Mouse (Mus musculus) embryonic fibroblast, embryonic 13.5 days (primary cell): ENCODE data around the gene Pigl. TPM values are rescaled to one million over a fixed set of nuclear protein-coding genes. Genes with fewer than 3 reads are reported as not detected.

Source experiments
- H3K27ac ChIP-seq: 2 replicates; pipeline ENCODE4 v1.5.1; 2012; ENCODE audit warnings: low read length, control low read depth, inconsistent platforms; ENCODE audit not compliant: insufficient read depth
- H3K4me1 ChIP-seq: 2 replicates; pipeline ENCODE4 v1.6.1; 2011; ENCODE audit warnings: low read length; ENCODE audit not compliant: control insufficient read depth, insufficient read depth
- H3K4me3 ChIP-seq: 2 replicates; pipeline ENCODE4 v1.5.1; 2011; ENCODE audit warnings: mild to moderate bottlenecking, control low read depth, low read length; ENCODE audit not compliant: insufficient read depth
- CTCF ChIP-seq: IDR thresholded peaks from 2 replicates; pipeline ENCODE4 v1.5.1; 2011; ENCODE audit warnings: mild to moderate bottlenecking, control low read depth, low read length, moderate library complexity, borderline replicate concordance; ENCODE audit not compliant: insufficient read depth
- POLR2A ChIP-seq: IDR thresholded peaks from 2 replicates; pipeline ENCODE4 v1.6.1; 2011; ENCODE audit warnings: low read depth, mild to moderate bottlenecking, control low read depth, low read length, moderate library complexity
- polyA plus RNA-seq: library from polyadenylated mRNA; stranded (reverse); fragments of >200 nt; gene quantifications from 2 replicates; pipeline ENCODE4 v1.2.4, GENCODE M21; 2011; ENCODE audit warnings: low read depth; ENCODE audit not compliant: missing spikeins, insufficient read length

Pigl gene
- polyA plus RNA-seq, 1 experiment: 6.7 TPM

DNA sequence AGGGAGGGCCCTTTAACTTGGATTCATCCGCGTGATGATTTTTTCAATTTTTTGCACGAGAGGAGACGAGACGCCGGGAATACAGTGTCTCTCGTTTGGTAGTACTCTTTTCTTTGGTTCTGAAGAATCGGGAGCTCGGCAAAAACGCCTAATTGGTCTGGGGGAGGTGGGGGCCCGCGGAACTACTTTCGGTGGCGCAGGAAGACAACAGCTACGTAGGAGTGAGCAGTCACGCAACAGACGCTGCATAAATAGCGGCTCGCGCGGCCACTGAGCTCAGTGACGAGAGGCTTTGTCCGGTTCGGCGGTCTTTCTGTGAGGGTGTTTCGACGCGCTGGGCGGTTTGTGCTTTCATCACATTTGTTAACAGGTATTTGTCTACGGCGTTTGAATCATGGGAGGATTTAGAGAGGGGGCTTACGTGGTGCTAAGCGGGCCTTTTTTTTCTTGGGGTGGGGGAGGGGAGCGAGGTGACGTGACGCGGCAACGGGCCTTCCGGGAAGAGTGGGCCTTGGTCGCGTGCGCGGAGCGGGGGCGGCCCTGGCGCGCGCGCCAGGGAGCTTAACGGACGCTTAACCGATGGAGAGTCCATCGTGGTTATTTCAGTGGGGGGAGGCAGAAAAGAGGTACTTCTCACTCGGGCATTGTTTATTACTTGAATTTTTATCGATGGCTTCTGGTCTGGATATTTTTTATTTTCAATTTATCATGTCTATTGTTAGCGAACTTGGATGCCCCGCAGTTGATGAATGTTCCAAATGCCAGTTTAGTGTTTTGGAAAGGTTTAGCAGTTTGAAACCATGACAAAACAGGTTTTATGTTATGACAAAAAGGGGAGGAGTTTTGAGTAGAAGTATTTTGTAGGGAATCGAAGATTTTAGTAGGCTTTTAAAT lies 93.2 kb downstream of the Pigl start:
- peak; percentile 99 for TF ChIP-seq POLR2A
- TF ChIP-seq CTCF: no peak
- Histone ChIP-seq H3K27ac (peak overlapping the region; percentile 91), H3K4me1 (peaks cover 5% of the 10 kb centered on the region), H3K4me3 (peak overlapping the region; percentile 91)

DNA sequence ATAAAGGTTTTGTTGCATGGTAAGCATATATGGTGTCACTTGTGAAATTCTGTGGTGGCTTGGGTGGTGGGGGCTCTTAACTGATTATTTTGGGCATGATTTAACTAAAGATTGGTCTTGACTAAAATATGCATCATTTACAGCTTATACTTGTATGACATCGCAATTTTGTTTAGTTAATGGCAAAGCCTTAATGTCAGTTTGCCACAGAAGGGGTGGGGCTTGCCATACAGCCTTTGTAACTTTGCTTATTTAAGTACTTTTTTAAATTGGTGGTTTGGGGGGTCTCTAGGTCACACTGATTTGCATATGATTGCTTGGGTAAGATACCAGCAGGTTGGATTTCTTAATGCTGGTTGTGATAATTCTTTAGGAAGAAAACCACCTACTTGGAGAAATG lies 94.9 kb downstream of the Pigl start:
- H3K4me1 ChIP-seq: peaks cover 5% of the 10 kb centered on the region
- H3K4me3 ChIP-seq: peak overlapping the region; percentile 67
- H3K27ac ChIP-seq: no peak overlapping the region
- TF ChIP-seq POLR2A (no peak), CTCF (no peak)

DNA sequence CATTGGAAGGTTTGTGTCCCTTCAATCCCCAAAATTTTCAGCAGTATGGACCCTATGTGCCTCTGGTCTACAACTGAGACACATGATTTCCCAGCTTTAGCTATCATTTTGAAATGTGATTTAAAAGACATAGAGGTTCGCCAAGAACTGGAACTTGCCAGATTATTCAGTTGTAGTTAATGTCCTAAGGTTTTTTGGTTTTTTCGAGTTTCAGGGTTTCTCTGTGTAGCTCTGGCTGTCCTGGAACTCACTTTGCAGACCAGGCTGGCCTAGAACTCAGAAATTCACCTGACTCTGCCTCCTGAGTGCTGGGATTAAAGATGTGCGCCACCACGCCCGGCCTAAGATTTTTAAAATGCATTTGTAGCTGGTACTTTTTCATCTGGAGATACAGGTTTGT lies 95.4 kb downstream of the Pigl start:
- H3K27ac ChIP-seq: no peak overlapping the region
- H3K4me1 ChIP-seq: peaks cover 5% of the 10 kb centered on the region
- no peak for TF ChIP-seq CTCF
- no peak for TF ChIP-seq POLR2A
- H3K4me3 ChIP-seq: peak overlapping the region; percentile 67

DNA sequence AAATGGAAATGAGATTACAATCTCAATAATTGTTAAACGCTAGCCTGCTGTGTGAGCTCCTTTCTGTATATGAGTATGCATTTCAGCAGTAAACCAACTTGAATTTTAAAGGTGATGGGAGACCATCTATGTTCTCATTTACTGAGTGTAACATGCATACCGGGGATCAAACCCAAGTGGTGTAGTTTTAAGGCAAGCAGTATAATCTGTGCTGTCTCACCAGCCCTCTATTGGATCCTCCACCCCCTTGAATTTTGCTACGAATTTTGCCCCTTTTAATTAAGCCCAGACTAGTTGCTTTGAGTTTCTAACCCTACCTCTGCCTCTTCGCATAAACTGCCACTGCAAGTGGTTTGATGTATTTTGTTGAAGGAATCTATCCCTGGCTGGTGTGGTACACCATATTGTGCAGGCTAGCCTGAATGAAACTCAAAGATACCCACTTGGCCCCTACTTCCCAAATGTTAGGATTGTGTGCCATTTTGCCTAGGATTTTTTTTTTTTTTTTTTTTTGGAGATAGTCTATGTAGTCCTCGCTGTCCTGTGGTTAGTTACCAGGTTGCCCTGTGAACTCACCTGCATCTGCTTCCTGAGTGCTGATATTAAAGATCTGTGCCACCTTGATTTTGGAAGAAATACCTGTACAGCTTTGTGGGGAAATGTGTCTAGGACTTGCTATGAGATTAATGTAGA lies 96.0 kb downstream of the Pigl start:
- H3K27ac ChIP-seq: no peak overlapping the region
- TF ChIP-seq POLR2A (peak; percentile 51; the same call in 1 of the 2 replicates), CTCF (no peak)
- peaks cover 5% of the 10 kb centered on the region for H3K4me1 ChIP-seq
- peak overlapping the region; percentile 67 for H3K4me3 ChIP-seq

DNA sequence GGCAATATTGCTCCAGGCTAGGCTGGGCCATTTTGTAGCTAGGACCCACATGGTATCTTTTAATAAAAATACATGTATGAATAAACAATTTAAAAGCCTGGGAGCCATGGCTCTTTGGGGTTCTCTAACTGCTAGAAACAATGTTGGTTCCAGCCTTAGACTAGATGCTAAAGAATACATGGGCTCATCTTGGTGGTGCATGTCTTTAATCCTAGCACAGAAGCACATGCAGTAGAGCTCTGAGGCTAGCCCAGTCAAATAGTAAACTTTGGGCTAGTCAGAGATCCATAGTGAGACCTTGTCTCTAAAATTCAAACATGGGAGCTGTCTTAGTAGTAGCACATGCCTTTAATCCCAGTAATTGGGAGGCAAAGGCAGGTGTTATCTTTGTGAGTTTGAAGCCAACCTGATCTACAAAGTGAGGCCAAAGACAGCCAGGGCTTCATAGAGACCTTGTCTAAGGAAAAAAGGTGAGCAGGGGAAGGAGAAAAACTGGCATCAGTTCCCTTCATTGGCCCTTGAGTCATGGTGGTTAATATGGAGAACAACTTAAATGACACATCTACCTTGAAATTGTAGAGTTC lies 96.8 kb downstream of the Pigl start:
- no peak overlapping the region for H3K27ac ChIP-seq
- peaks cover 6% of the 10 kb centered on the region for H3K4me1 ChIP-seq
- TF ChIP-seq POLR2A (peak; percentile 38; the same call in 1 of the 2 replicates), CTCF (no peak)
- H3K4me3 ChIP-seq: peak overlapping the region; percentile 67; the same call in 1 of the 2 replicates

DNA sequence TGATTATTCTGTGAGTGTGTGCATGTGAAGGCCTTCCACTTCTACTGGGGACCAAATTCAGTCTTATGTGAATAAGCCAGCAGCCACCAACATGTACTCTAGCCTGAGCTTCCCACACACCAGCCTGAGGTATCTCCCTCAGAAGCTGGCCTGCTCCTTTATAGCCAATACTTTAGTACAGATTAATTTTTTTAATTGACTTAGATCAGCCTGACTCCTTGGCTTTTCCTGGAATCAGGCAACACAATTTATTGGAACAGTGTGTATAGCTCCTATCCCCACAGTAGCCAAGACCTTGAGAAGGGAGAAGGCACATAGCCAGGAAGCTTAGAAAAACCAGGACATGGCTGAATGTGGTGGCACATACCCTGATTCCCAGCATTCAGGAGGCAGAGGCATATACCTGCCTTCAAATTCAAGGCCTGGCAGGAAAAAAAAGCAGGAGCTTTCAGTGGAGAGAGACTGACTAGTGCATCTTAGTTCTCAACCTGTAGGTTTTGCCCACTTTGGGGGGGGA lies 97.7 kb downstream of the Pigl start:
- Histone ChIP-seq H3K27ac (no peak overlapping the region), H3K4me1 (peaks cover 6% of the 10 kb centered on the region), H3K4me3 (no peak overlapping the region)
- TF ChIP-seq CTCF (no peak), POLR2A (peak; percentile 53)

DNA sequence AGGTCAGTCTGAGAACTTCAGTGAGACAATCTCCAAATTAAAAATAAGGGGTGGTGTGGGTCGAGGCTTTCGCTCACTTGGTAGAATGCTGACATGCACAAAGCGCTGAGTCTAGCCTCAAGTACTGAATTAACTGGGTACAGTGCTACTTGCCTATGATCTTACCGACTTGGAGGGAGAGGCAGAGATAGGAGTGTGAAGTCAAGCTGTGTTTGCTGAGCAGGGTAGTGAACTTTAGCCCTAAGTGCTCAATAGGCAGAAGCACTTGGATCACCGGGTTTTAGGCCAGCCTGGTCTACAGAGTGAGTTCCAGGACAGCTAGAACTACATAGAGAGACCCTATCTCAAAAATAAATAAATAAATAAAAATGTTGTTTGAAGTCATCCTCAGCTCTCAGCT lies 98.9 kb downstream of the Pigl start:
- Histone ChIP-seq H3K4me1 (peaks cover 6% of the 10 kb centered on the region), H3K27ac (no peak overlapping the region), H3K4me3 (no peak overlapping the region)
- TF ChIP-seq POLR2A (no peak), CTCF (no peak)

DNA sequence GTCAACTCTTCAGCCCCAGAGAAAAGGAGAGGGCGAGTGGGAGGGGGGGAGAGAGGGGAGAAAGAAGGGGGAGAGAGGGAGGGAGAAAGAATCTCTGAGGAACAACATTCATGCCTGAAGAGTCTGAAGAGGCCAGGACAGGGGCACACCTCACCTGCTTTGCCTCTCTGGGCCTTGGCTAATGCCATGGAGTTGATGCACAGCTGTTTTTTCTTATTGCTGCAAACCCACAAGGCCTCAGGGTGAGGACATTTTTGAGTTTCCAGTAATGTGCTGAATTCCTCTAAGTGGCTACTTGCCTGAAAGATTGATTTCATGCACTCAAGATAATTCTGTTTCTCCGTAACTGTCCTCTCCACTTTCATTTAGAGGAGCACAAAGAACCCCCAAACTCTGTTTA lies 99.9 kb downstream of the Pigl start:
- Histone ChIP-seq H3K4me3 (no peak overlapping the region), H3K4me1 (peaks cover 6% of the 10 kb centered on the region), H3K27ac (no peak overlapping the region)
- TF ChIP-seq CTCF (no peak), POLR2A (no peak)

DNA sequence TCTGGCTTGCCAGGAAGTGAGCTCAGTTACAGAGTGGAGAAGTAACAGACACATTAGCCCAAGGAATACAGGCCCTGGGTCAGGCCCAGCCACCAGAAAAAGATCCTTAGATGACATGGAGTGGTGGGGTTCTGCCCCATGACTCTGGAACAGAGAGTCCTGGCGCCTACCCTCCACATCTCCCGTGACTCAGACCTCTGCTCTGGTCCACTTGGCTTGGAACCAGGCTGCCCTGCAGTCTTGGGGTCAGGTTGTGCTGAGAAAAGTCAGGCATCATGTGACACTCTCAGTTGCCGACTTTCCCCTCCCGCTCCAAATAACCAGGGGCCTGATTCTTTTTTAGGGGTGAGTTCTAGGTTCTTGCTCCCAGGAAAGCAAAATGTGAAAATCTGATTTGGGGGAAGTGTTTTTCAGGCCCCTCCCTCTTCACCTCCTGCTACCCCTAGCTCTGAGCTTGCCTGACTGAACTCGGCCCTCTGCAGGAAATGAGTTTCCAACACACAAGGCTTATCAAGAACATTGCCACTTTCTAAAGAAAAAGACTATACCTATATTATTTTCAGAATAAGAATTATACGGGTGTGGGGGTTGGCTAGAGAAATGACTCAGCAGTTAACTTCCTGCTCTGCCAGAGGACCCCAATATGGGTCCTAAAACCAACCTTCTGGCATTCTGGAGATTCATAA lies 100.8 kb downstream of the Pigl start:
- no peak overlapping the region for H3K4me3 ChIP-seq
- peaks cover 6% of the 10 kb centered on the region for H3K4me1 ChIP-seq
- no peak for TF ChIP-seq CTCF
- no peak overlapping the region for H3K27ac ChIP-seq
